Mouse (Mus musculus) limb, embryonic 15.5 days (tissue): ENCODE measurements around the gene Prrc2b. TPM values are rescaled to one million over a fixed set of nuclear protein-coding genes. Genes with fewer than 3 reads are reported as not detected.

Experiments used
- ATAC-seq: fragments of 200-750 bp; cut with Nextera tagmentation; 2 replicates; pipeline ENCODE4 v1.8.0; 2017; ENCODE audit warnings: low read depth, moderate TSS enrichment; ENCODE audit not compliant: insufficient number of reproducible peaks, low FRiP score, low TSS enrichment
- H3K27ac ChIP-seq: fragments of 300-500 bp; sonication (generic); 2 replicates; pipeline ENCODE4 v1.5.1; 2015; ENCODE audit warnings: moderate library complexity, mild to moderate bottlenecking, inconsistent platforms
- H3K27me3 ChIP-seq: fragments of 300-500 bp; sonication (generic); 2 replicates; pipeline ENCODE4 v1.6.1; 2015; ENCODE audit warnings: inconsistent platforms
- H3K36me3 ChIP-seq: fragments of 300-500 bp; sonication (generic); 2 replicates; pipeline ENCODE4 v1.6.1; 2015; ENCODE audit warnings: inconsistent platforms
- H3K4me1 ChIP-seq: fragments of 300-500 bp; sonication (generic); 2 replicates; pipeline ENCODE4 v1.6.1; 2015; ENCODE audit warnings: inconsistent platforms
- H3K4me2 ChIP-seq: fragments of 300-500 bp; sonication (generic); 2 replicates; pipeline ENCODE4 v1.6.1; 2015; ENCODE audit warnings: mild to moderate bottlenecking, inconsistent platforms
- H3K4me3 ChIP-seq: fragments of 300-500 bp; sonication (generic); 2 replicates; pipeline ENCODE4 v1.5.1; 2015; ENCODE audit warnings: mild to moderate bottlenecking, inconsistent platforms
- H3K9ac ChIP-seq: fragments of 300-500 bp; sonication (generic); 2 replicates; pipeline ENCODE4 v1.6.1; 2015; ENCODE audit warnings: inconsistent platforms
- H3K9me3 ChIP-seq: fragments of 300-500 bp; sonication (generic); 2 replicates; pipeline ENCODE4 v1.6.1; 2016; ENCODE audit warnings: inconsistent platforms
- WGBS: fragments of 180-500 bp; shearing (Covaris S2); methylation state at CpG from one replicate; pipeline ENCODE4 v1.1.7; 2015; 5-methylcytosine and 5-hydroxymethylcytosine counted together
- polyA plus RNA-seq: library from polyadenylated mRNA; unstranded; fragments of >200 nt; fragmentation: Nextera tagmentation; extraction: Ambion mirVana; gene quantifications from 2 replicates; pipeline ENCODE4 v1.2.1, GENCODE M21; 2015

Prrc2b gene
- polyA plus RNA-seq, 1 experiment from 2014 or later, result 44.8 TPM

DNA sequence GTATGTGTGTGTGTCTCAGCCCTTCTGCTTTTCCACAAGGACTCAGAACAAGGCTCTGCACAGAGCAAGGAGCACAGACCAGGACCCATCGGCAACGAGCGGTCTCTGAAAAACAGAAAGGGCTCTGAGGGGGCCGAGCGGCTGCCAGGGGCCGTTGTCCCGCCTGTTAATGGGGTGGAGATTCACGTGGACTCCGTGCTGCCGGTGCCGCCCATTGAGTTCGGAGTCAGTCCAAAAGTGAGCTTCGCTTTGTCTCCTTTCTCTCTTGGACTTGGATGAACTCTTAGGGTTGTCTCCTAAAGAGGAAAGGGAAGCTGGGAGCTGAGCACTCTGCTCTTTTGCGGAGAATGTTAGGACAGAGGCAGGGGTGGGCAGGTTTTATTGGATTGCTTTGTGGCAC is 68.6 kb downstream of the Prrc2b start:
- no peaks in the 10 kb centered on the region for H3K27me3 ChIP-seq
- no peaks in the 10 kb centered on the region for H3K9me3 ChIP-seq
- peaks cover 100% of the 10 kb centered on the region for H3K36me3 ChIP-seq
- H3K27ac ChIP-seq, result no peak overlapping the region
- no peak for ATAC-seq
- H3K4me3 ChIP-seq, result no peak overlapping the region
- H3K9ac ChIP-seq, result no peak overlapping the region
- H3K4me1 ChIP-seq, result no peaks in the 10 kb centered on the region
- WGBS, result 90% methylated on average over 14 of the region's 14 CpGs
- H3K4me2 ChIP-seq, result no peak overlapping the region

GRCm38 (mm10) chr2:32220021-32220420 is 69.1 kb downstream of the Prrc2b start:
- H3K4me3 ChIP-seq, result no peak overlapping the region
- H3K4me2 ChIP-seq, result no peak overlapping the region
- ATAC-seq, result no peak
- peaks cover 100% of the 10 kb centered on the region for H3K36me3 ChIP-seq
- H3K9me3 ChIP-seq, result no peaks in the 10 kb centered on the region
- H3K4me1 ChIP-seq, result no peaks in the 10 kb centered on the region
- no peaks in the 10 kb centered on the region for H3K27me3 ChIP-seq
- H3K9ac ChIP-seq, result no peak overlapping the region
- WGBS, result 98% methylated on average over 6 of the region's 6 CpGs
- no peak overlapping the region for H3K27ac ChIP-seq

- no peak overlapping the region for H3K9ac ChIP-seq
- H3K9me3 ChIP-seq, result no peaks in the 10 kb centered on the region
- 94% methylated on average over 10 of the region's 10 CpGs for WGBS
- H3K27ac ChIP-seq, result no peak overlapping the region
- no peak overlapping the region for H3K4me3 ChIP-seq
- no peaks in the 10 kb centered on the region for H3K4me1 ChIP-seq
- no peak for ATAC-seq
- H3K27me3 ChIP-seq, result no peaks in the 10 kb centered on the region
- peaks cover 100% of the 10 kb centered on the region for H3K36me3 ChIP-seq
- no peak overlapping the region for H3K4me2 ChIP-seq
Measured at GRCm38 (mm10) chr2:32220969-32221368, 70.1 kb downstream of the Prrc2b start.

- H3K27ac ChIP-seq, result no peak overlapping the region
- no peak overlapping the region for H3K4me2 ChIP-seq
- no peaks in the 10 kb centered on the region for H3K27me3 ChIP-seq
- peaks cover 100% of the 10 kb centered on the region for H3K36me3 ChIP-seq
- no peak for ATAC-seq
- H3K4me1 ChIP-seq, result no peaks in the 10 kb centered on the region
- H3K4me3 ChIP-seq, result no peak overlapping the region
- H3K9ac ChIP-seq, result no peak overlapping the region
- H3K9me3 ChIP-seq, result no peaks in the 10 kb centered on the region
- 90% methylated on average over 7 of the region's 7 CpGs for WGBS
Measured at GRCm38 (mm10) chr2:32221577-32221976, 70.7 kb downstream of the Prrc2b start.

DNA sequence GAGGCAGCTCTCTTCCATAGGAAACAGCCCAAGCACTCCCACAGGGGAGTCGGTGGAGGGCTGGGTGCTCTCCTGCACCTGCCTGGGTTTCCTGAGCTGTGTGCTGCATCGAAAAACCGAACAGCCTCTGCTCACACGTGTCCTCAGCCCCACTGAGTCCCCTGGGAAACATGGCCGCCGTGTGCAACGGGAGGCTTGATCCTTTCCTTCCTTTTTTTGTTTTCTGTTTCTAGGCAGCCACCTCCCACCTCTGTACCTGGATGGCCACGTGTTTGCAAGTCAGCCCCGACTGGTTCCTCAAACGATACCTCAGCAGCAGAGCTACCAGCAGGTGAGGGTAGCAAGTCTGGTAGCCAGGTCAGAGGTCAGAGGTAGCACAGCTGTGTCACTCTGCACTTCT is 71.2 kb downstream of the Prrc2b start:
- no peak overlapping the region for H3K4me3 ChIP-seq
- no peaks in the 10 kb centered on the region for H3K27me3 ChIP-seq
- no peaks in the 10 kb centered on the region for H3K9me3 ChIP-seq
- no peak overlapping the region for H3K9ac ChIP-seq
- ATAC-seq, result no peak
- WGBS, result 83% methylated on average over 10 of the region's 10 CpGs
- no peak overlapping the region for H3K27ac ChIP-seq
- no peaks in the 10 kb centered on the region for H3K4me1 ChIP-seq
- no peak overlapping the region for H3K4me2 ChIP-seq
- peaks cover 100% of the 10 kb centered on the region for H3K36me3 ChIP-seq

DNA sequence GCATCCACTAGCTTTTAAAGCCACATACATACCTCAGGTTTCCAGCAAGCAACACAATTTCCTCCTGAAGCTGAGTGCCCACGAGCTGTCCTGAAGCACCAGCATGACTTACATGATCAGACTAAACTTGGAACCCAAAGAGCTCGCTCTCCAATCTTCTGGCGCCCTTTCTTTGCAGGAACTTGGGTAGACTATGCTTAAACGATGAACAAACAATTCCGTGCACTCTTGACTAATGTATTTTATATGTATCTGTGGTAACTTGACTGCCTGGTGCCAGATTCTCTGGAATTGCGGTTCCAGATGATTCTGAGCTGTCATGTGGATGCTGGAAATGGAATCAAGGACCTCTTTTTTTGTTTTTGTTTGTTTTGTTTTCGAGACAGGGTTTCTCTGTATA is 84.6 kb downstream of the Prrc2b start:
- Histone ChIP-seq H3K4me2 (peak overlapping the region; percentile 79), H3K27ac (peak overlapping the region; percentile 92), H3K36me3 (peaks cover 49% of the 10 kb centered on the region), H3K9me3 (no peaks in the 10 kb centered on the region), H3K27me3 (no peaks in the 10 kb centered on the region), H3K4me1 (peaks cover 20% of the 10 kb centered on the region), H3K9ac (no peak overlapping the region), H3K4me3 (peak overlapping the region; percentile 70)
- 30% methylated on average over 7 of the region's 7 CpGs for WGBS
- ATAC-seq, result no peak

GRCm38 (mm10) chr2:32235886-32236759 is 85.2 kb downstream of the Prrc2b start, which contains the start of gene Pomt1:
Gene Pomt1, plus strand, starts transcription at chr2:32236590.
- Histone ChIP-seq H3K9ac (peak within 1 kb of the TSS; percentile 74), H3K4me1 (peaks cover 20% of the 10 kb centered on the region), H3K36me3 (peaks cover 48% of the 10 kb centered on the region), H3K27me3 (no peaks in the 10 kb centered on the region), H3K9me3 (no peaks in the 10 kb centered on the region), H3K4me3 (peak within 1 kb of the TSS; percentile 70), H3K27ac (peak within 1 kb of the TSS; percentile 92), H3K4me2 (peak within 1 kb of the TSS; percentile 79)
- ATAC-seq, result peak; percentile 87
- WGBS, result under 1% methylated on average over 54 of the region's 54 CpGs

- no peaks in the 10 kb centered on the region for H3K9me3 ChIP-seq
- H3K27me3 ChIP-seq, result no peaks in the 10 kb centered on the region
- peak overlapping the region; percentile 79 for H3K4me2 ChIP-seq
- peak; percentile 26; the same call in 1 of the 2 replicates for ATAC-seq
- peak overlapping the region; percentile 74 for H3K9ac ChIP-seq
- WGBS, result under 1% methylated on average over 20 of the region's 20 CpGs
- H3K27ac ChIP-seq, result peak overlapping the region; percentile 92
- peaks cover 20% of the 10 kb centered on the region for H3K4me1 ChIP-seq
- H3K36me3 ChIP-seq, result peaks cover 46% of the 10 kb centered on the region
- peak overlapping the region; percentile 70 for H3K4me3 ChIP-seq
Measured at GRCm38 (mm10) chr2:32236760-32237487, 86.0 kb downstream of the Prrc2b start.

- H3K4me2 ChIP-seq, result peak overlapping the region; percentile 79
- 0 out of 2 replicates have a peak overlapping the region, but pooled peaks have one; percentile 3 for H3K9ac ChIP-seq
- H3K4me1 ChIP-seq, result peaks cover 20% of the 10 kb centered on the region
- H3K27ac ChIP-seq, result peak overlapping the region; percentile 92; the same call in 1 of the 2 replicates
- H3K4me3 ChIP-seq, result peak overlapping the region; percentile 70
- whole genome bisulfite sequencing, result 28% methylated on average over 4 of the region's 4 CpGs
- ATAC-seq, result no peak
- H3K9me3 ChIP-seq, result no peaks in the 10 kb centered on the region
- peaks cover 44% of the 10 kb centered on the region for H3K36me3 ChIP-seq
- H3K27me3 ChIP-seq, result no peaks in the 10 kb centered on the region
Measured at GRCm38 (mm10) chr2:32237571-32237970, 86.7 kb downstream of the Prrc2b start.

GRCm38 (mm10) chr2:32238708-32239435 is 88.0 kb downstream of the Prrc2b start:
- whole genome bisulfite sequencing, result 88% methylated on average over 9 of the region's 9 CpGs
- H3K4me2 ChIP-seq, result no peak overlapping the region
- ATAC-seq, result no peak
- H3K9me3 ChIP-seq, result no peaks in the 10 kb centered on the region
- no peak overlapping the region for H3K27ac ChIP-seq
- H3K36me3 ChIP-seq, result peaks cover 39% of the 10 kb centered on the region
- no peak overlapping the region for H3K4me3 ChIP-seq
- no peaks in the 10 kb centered on the region for H3K27me3 ChIP-seq
- peaks cover 20% of the 10 kb centered on the region for H3K4me1 ChIP-seq
- no peak overlapping the region for H3K9ac ChIP-seq

DNA sequence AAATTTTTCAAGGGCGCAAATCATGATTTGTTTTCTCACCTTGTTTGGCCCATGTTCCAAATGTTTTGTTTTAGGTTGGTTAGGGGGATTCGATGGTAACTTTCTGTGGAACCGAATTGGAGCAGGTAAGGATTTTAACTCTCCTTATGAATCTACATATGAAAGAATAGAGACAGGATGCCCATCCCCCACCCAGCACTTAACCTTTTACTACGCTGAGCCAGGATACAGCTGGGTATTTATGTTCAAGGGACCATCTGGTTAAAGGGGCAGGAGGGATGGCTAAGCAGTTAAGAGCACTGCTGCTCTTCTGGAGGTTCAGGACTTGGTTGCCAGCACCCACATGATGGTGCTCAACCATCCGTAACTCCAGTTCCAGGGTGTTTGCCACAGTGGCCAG is 89.7 kb downstream of the Prrc2b start:
- Histone ChIP-seq H3K9me3 (no peaks in the 10 kb centered on the region), H3K4me3 (no peak overlapping the region), H3K4me2 (no peak overlapping the region), H3K9ac (no peak overlapping the region), H3K4me1 (peaks cover 8% of the 10 kb centered on the region), H3K27ac (no peak overlapping the region), H3K36me3 (peaks cover 49% of the 10 kb centered on the region), H3K27me3 (no peaks in the 10 kb centered on the region)
- ATAC-seq, result no peak
- WGBS, result 77% methylated on average over 5 of the region's 5 CpGs
